Mouse (Mus musculus) midbrain, embryonic 11.5 days (tissue): ENCODE data around the gene Zcchc17. TPM values are rescaled to one million over a fixed set of nuclear protein-coding genes. Genes with fewer than 3 reads are reported as not detected.

Experiments
- ATAC-seq: fragments of 200-750 bp; cut with Nextera tagmentation; 2 replicates; pipeline ENCODE4 v1.8.0; 2017; ENCODE audit warnings: moderate TSS enrichment, moderate library complexity; ENCODE audit not compliant: low FRiP score
- DNase-seq: peaks from one replicate; pipeline ENCODE4 v3.0.0; 2015; ENCODE audit warnings: low spot score; ENCODE audit errors: missing footprints
- H3K27ac ChIP-seq: fragments of 300-500 bp; sonication (generic); 2 replicates; pipeline ENCODE4 v1.5.1; 2014; ENCODE audit warnings: low read depth, low read length
- H3K27me3 ChIP-seq: fragments of 300-500 bp; sonication (generic); 2 replicates; pipeline ENCODE4 v1.6.1; 2014; ENCODE audit warnings: mild to moderate bottlenecking, low read length, moderate library complexity, mixed read lengths; ENCODE audit not compliant: control insufficient read depth, insufficient read depth
- H3K36me3 ChIP-seq: fragments of 300-500 bp; sonication (generic); 2 replicates; pipeline ENCODE4 v1.6.1; 2014; ENCODE audit warnings: mild to moderate bottlenecking, low read length, moderate library complexity, mixed read lengths; ENCODE audit not compliant: control insufficient read depth, insufficient read depth
- H3K4me1 ChIP-seq: fragments of 300-500 bp; sonication (generic); 2 replicates; pipeline ENCODE4 v1.6.1; 2014; ENCODE audit warnings: low read length; ENCODE audit not compliant: control insufficient read depth, insufficient read depth
- H3K4me2 ChIP-seq: fragments of 300-500 bp; sonication (generic); 2 replicates; pipeline ENCODE4 v1.6.1; 2014; ENCODE audit warnings: mild to moderate bottlenecking, moderate library complexity
- H3K4me3 ChIP-seq: fragments of 300-500 bp; sonication (generic); 2 replicates; pipeline ENCODE4 v1.5.1; 2014; ENCODE audit warnings: low read depth, low read length
- H3K9ac ChIP-seq: fragments of 300-500 bp; sonication (generic); 2 replicates; pipeline ENCODE4 v1.6.1; 2014; ENCODE audit warnings: low read length
- H3K9me3 ChIP-seq: fragments of 300-500 bp; sonication (generic); 2 replicates; pipeline ENCODE4 v1.6.1; 2016; ENCODE audit warnings: low read length; ENCODE audit not compliant: control insufficient read depth
- WGBS: fragments of 180-500 bp; shearing (Covaris S2); extraction: QIAGEN DNeasy Blood & Tissue Kit; methylation state at CpG from one replicate; pipeline ENCODE4 v1.1.7; 2014; 5-methylcytosine and 5-hydroxymethylcytosine counted together
- polyA plus RNA-seq: library from polyadenylated mRNA; unstranded; fragments of >200 nt; fragmentation: Nextera tagmentation; extraction: Ambion mirVana; gene quantifications from 2 replicates; pipeline ENCODE4 v1.2.1, GENCODE M21; 2014

Gene Zcchc17
- polyA plus RNA-seq, 1 experiment from 2014 or later: 81.2 TPM

DNA sequence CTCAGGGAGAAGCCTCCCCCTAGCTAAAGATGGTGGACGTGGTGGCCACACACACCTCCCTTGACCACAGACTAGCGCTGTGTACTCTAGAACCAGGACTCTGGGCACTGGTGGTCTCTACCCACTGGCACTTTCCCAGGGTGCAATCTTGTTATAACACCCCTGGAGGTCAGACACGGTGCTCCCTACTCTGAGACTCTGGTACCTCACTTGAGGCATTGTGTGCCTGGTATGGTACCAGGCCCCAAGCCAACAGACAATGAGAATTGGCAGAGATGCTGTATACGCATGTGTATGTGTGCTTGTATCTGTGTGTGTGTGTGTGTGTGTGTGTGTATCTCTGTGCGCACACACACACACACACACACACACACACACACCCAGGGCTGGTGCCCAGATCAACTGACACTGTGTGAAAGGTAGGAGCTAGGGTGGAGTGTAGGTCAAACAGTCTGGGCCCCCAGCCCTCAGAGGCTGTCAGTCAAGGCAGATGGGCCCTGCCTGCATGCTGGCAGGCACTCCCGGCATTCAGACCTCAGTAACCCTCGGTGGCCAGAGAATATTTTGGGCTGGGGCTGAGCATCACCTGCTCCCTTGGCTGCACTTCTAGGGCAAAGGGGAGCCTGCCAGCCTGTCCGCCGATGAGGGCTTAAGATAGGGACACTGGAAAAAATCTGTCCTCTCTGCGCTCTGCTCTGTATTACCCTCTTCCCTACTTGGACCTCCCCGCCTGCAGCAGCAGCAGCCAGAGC, 60.7 kb downstream of the Zcchc17 start:
- no peaks in the 10 kb centered on the region for H3K4me1 ChIP-seq
- H3K27ac ChIP-seq: no peak overlapping the region
- DNase-seq: no peak
- no peak overlapping the region for H3K4me2 ChIP-seq
- H3K9me3 ChIP-seq: no peaks in the 10 kb centered on the region
- H3K4me3 ChIP-seq: no peak overlapping the region
- ATAC-seq: no peak
- no peaks in the 10 kb centered on the region for H3K27me3 ChIP-seq
- 77% methylated on average over 11 of the region's 11 CpGs for WGBS
- H3K36me3 ChIP-seq: no peaks in the 10 kb centered on the region
- H3K9ac ChIP-seq: no peak overlapping the region

GRCm38 (mm10) chr4:130297123-130297529, 62.6 kb downstream of the Zcchc17 start:
- Histone ChIP-seq H3K4me2 (no peak overlapping the region), H3K4me1 (no peaks in the 10 kb centered on the region), H3K36me3 (no peaks in the 10 kb centered on the region), H3K4me3 (no peak overlapping the region), H3K9ac (no peak overlapping the region), H3K27ac (no peak overlapping the region), H3K9me3 (no peaks in the 10 kb centered on the region), H3K27me3 (no peaks in the 10 kb centered on the region)
- ATAC-seq: no peak
- peak; percentile 90 for DNase-seq
- WGBS: 23% methylated on average over 13 of the region's 13 CpGs

GRCm38 (mm10) chr4:130296243-130296965, 63.3 kb downstream of the Zcchc17 start:
- 88% methylated on average over 13 of the region's 13 CpGs for WGBS
- H3K9me3 ChIP-seq: no peaks in the 10 kb centered on the region

DNA sequence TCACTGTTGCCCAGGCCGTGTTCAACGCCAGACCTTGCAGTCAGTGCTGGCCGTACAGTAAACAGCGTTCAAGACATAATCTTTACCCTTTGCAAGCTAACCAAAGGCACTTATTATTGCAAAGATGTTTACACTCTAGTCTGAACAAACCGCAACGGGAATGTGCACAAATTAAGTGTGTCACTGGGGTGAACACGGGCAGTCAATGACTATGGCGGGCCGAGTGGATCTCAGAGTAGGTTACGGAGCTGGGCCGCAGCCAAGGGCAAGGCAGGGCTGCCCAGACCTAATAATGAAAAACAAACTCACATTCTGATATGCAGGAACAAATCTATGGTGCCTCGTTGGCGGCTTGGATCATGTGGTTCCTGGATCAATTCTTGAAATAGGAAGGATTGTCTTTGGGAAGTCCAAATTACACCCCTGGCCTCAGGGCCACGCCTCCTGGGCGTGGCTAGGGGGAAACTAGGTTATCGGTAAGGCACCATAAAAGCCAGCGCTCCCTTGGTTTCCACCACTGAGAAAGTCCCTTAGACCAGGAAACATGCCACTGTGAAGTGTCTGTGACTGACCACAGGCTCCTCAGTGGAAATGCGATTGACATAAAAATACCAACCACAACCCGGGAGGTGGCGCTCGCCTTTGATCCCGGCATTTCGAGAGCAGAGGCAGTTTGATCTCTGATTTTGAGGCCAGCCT, 64.5 kb downstream of the Zcchc17 start:
- Histone ChIP-seq H3K36me3 (no peaks in the 10 kb centered on the region), H3K4me3 (no peak overlapping the region), H3K4me1 (no peaks in the 10 kb centered on the region), H3K27ac (no peak overlapping the region), H3K4me2 (no peak overlapping the region), H3K9me3 (no peaks in the 10 kb centered on the region), H3K27me3 (no peaks in the 10 kb centered on the region), H3K9ac (no peak overlapping the region)
- 61% methylated on average over 23 of the region's 23 CpGs for WGBS
- DNase-seq (no peak), ATAC-seq (no peak)

More at GRCm38 (mm10) chr4:130296243-130296965, 63.3 kb downstream of the Zcchc17 start:
- Histone ChIP-seq H3K27me3 (no peaks in the 10 kb centered on the region), H3K4me3 (no peak overlapping the region), H3K9ac (no peak overlapping the region), H3K4me1 (no peaks in the 10 kb centered on the region), H3K36me3 (no peaks in the 10 kb centered on the region), H3K27ac (no peak overlapping the region), H3K4me2 (no peak overlapping the region)
- no peak for ATAC-seq
- DNase-seq: no peak

- 84% methylated on average over 8 of the region's 8 CpGs for WGBS
- no peaks in the 10 kb centered on the region for H3K36me3 ChIP-seq
- H3K27me3 ChIP-seq: no peaks in the 10 kb centered on the region
- ATAC-seq (no peak), DNase-seq (no peak)
- no peaks in the 10 kb centered on the region for H3K9me3 ChIP-seq
- H3K9ac ChIP-seq: no peak overlapping the region
- no peak overlapping the region for H3K4me3 ChIP-seq
- no peak overlapping the region for H3K4me2 ChIP-seq
- H3K27ac ChIP-seq: no peak overlapping the region
- no peaks in the 10 kb centered on the region for H3K4me1 ChIP-seq
These were observed 65.2 kb downstream of the Zcchc17 start for GRCm38 (mm10) chr4:130294513-130294912.

GRCm38 (mm10) chr4:130292271-130292670, 67.5 kb downstream of the Zcchc17 start:
- ATAC-seq: no peak

DNA sequence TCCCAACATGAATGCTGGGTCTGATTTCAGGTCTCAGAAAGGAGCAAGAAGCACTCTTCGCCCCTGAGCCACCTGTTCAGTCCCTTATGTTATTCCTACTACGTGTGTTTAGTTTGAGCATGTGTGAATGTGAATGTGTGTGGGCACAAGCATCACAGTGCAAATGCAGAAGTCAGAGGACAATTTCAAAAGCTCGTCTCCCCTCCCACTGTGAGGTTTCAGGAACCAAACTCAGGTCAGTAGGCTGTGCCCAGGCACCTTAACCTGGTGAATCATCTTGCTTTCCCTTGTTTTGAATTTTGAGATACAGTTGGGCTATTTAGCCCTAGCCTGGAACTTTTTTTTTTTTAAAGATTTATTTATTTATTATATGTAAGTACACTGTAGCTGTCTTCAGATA, 69.9 kb downstream of the Zcchc17 start:
- DNase-seq (no peak), ATAC-seq (no peak)
- no peak overlapping the region for H3K4me3 ChIP-seq
- no peaks in the 10 kb centered on the region for H3K4me1 ChIP-seq
- no peaks in the 10 kb centered on the region for H3K9me3 ChIP-seq
- H3K27ac ChIP-seq: no peak overlapping the region
- 77% methylated on average over 3 of the region's 3 CpGs for WGBS
- H3K4me2 ChIP-seq: no peak overlapping the region
- H3K27me3 ChIP-seq: no peaks in the 10 kb centered on the region
- H3K9ac ChIP-seq: no peak overlapping the region
- H3K36me3 ChIP-seq: no peaks in the 10 kb centered on the region

More at GRCm38 (mm10) chr4:130292271-130292670, 67.5 kb downstream of the Zcchc17 start:
- H3K4me3 ChIP-seq: no peak overlapping the region
- DNase-seq: peak; percentile 99
- H3K9ac ChIP-seq: no peak overlapping the region
- H3K36me3 ChIP-seq: no peaks in the 10 kb centered on the region
- no peaks in the 10 kb centered on the region for H3K9me3 ChIP-seq
- no peaks in the 10 kb centered on the region for H3K4me1 ChIP-seq
- no peak overlapping the region for H3K27ac ChIP-seq
- 6% methylated on average over 4 of the region's 4 CpGs for WGBS
- H3K4me2 ChIP-seq: no peak overlapping the region
- H3K27me3 ChIP-seq: no peaks in the 10 kb centered on the region

DNA sequence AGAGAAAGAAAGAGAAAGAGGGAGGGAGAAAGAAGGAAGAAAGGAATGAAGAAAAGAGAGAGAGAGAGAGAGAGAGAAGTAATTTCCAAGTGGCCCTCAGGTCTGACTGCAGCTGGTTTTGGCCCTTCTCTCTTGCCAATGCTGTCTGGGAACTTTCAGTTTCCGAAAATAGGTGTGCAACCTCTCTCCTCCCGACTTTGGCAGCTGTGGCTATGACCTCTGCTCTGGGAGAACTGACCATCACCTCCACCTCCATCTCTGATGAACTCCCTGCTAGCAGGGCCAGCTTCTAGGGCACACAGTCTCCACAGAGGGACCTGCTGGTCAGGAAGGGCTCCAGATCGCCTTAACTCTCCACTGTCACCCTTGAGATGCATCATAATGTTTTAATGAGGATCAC, 73.2 kb downstream of the Zcchc17 start:
- H3K27me3 ChIP-seq: no peaks in the 10 kb centered on the region
- WGBS: 46% methylated on average over 3 of the region's 3 CpGs
- no peak for ATAC-seq
- no peaks in the 10 kb centered on the region for H3K9me3 ChIP-seq
- no peak for DNase-seq
- no peaks in the 10 kb centered on the region for H3K36me3 ChIP-seq
- H3K4me1 ChIP-seq: no peaks in the 10 kb centered on the region
- no peak overlapping the region for H3K27ac ChIP-seq
- no peak overlapping the region for H3K4me3 ChIP-seq
- H3K9ac ChIP-seq: no peak overlapping the region
- H3K4me2 ChIP-seq: no peak overlapping the region

DNA sequence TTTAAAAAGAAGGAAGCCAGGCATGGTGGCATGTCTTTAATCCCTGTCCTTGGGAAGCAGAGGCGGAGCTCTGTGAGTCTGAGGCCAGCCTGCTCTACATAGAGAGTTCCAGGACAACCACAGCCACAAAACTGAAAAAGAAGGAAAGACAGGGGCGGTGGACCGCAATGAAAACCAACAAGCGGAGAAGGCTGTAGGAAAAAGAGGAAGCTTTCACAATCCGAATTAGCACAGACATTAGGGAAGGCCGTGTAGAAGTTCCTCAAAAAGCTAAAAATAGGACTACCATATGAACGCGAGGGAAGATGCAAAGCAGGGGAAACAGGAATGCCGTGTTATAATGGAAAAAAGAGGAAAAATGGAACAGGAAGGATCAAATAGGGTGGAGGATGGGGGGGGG, 75.9 kb downstream of the Zcchc17 start:
- Histone ChIP-seq H3K9ac (no peak overlapping the region), H3K4me1 (no peaks in the 10 kb centered on the region), H3K4me2 (no peak overlapping the region), H3K4me3 (no peak overlapping the region), H3K36me3 (no peaks in the 10 kb centered on the region), H3K27me3 (no peaks in the 10 kb centered on the region), H3K27ac (no peak overlapping the region), H3K9me3 (no peaks in the 10 kb centered on the region)
- WGBS: 80% methylated on average over 9 of the region's 9 CpGs
- DNase-seq: no peak
- no peak for ATAC-seq
